Mouse (Mus musculus) CD4-positive, CD25-positive, alpha-beta regulatory T cell, adult 4 months (primary cell): Measurements from ENCODE around the gene Dlgap1. TPM values are rescaled to one million over a fixed set of nuclear protein-coding genes. Genes with fewer than 3 reads are reported as not detected.
"Not testable (repeated sequence)": the region's sequence is repeated elsewhere in the genome, so short reads cannot be mapped to it uniquely, and the experiment has no call there.

Source experiments
- ATAC-seq: one replicate; pipeline ENCODE4 v1.8.0; 2017
- polyA plus RNA-seq, 2 experiments: library from polyadenylated mRNA; unstranded; fragments of 100-300 nt; shearing (Covaris generic); gene quantifications; one replicate each; pipeline ENCODE4 v1.2.1; 2017

Dlgap1 gene
- polyA plus RNA-seq, 2 experiments from 2014 or later = 0.31 TPM; not detected in 1

DNA sequence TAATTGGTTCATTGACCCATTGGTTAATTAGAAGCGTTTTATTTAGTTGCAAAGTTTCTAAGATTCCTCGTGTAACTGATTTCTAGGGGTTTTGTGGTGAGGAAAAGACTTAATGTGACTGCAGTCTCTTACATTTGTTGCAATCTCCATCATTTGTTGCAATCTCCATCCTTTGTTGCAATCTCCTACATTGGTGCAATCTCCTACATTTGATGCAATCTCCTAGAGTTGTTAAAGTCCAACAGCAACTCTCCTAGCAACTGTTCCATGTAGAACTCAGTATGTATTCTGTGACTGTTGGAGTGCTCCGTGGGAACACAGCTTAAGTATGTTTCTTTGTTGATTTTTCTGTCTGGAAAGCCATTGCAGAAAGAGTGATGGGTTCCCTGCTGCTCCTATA lies 565.4 kb downstream of the Dlgap1 start:
- ATAC-seq = no peak

GRCm38 (mm10) chr17:70541816-70542215 lies 572.9 kb downstream of the Dlgap1 start:
- no peak for ATAC-seq

DNA sequence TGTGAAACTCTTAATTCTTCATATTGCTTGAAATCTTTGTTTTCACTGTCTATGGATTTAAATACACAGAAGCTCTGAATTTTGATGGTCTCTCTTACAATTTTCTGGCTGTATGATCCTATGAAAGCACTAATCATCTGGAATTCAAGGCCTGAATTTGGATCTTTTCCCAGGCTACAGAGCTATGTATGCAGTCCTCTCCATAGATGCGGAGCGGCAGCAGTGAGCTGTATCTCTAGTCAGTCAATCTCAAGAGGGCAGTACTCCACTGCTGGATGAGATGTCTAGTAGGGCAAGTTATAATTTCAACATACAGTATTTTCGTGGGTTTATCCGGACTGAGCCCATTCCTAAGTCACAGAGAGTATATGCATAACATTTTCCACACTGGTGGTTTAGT lies 581.9 kb downstream of the Dlgap1 start:
- ATAC-seq = no peak

DNA sequence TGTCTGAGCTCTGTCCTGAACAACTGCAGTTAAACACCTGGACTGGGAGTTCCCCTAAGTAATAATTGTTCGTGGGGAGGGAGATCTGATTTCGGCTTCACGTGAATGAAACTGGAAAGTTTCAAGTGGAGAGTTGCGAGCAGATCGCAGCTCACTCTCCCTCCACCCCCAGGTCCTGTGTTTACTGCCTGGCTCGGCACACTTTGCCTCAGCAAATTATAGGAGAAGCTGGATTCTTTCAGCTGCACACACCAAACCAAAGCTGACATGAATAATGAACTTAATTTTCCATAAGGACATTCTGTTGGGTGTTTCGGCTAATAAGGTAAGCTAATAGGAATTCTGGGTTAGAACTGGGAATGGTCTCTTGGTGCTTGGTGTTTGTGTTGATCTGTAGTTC lies 592.7 kb downstream of the Dlgap1 start:
- ATAC-seq = no peak

DNA sequence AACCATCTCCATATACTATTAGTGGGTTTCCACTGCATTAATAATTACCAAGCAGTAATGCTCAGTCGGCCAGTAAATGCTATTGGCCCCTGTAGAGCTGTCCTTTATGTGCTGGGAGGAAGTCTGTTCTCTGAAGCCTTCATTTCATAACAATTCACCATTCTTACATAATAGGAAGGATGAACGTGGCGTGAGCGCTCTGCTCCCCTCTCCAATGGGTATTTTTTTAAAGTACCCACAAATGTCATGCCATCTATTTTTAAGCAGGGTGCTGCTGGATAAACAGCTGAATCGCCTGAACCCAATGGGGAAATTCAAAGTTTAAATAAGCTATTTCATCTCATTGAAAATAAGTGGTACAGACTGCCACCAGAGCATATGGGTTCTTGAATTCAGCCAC lies 602.0 kb downstream of the Dlgap1 start:
- ATAC-seq = no peak

GRCm38 (mm10) chr17:70583042-70583441 lies 614.2 kb downstream of the Dlgap1 start:
- ATAC-seq = no peak

DNA sequence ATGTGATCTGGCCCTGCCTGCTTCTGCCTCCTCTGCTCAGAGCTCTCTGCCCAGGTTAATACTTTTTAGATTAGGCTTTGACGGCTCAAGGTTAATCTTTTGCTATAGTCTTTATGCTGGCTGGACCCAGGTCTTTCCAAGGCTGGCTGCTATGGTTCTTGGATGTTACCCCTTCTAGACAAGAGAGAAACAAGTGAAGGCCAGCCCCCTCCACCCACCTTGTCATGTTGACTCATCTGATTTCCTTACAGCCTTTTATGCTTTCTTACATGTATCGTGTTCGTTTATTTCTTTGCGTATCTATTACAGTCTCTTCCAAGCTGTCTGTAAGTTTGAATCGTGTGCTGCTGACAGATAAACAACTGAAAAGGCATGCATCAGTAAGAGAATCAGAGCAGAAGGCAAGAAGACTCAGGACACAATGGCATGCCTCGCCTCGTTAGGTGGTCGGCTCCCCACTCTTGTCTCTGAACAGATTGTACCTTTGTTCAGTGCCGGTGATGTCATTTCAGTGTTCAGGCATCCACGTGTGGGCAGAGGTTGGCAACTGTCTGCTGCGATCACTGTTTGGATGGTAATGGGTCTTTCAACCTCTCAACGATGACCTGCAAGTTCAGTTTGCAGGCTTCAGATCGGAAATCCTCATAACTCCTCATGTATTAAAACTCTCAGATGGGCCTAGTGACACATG lies 618.0 kb downstream of the Dlgap1 start:
- no peak for ATAC-seq

GRCm38 (mm10) chr17:70587975-70588630 lies 619.2 kb downstream of the Dlgap1 start:
- not testable (repeated sequence) for ATAC-seq

- ATAC-seq = no peak
These were observed 619.8 kb downstream of the Dlgap1 start for GRCm38 (mm10) chr17:70588691-70589090.

DNA sequence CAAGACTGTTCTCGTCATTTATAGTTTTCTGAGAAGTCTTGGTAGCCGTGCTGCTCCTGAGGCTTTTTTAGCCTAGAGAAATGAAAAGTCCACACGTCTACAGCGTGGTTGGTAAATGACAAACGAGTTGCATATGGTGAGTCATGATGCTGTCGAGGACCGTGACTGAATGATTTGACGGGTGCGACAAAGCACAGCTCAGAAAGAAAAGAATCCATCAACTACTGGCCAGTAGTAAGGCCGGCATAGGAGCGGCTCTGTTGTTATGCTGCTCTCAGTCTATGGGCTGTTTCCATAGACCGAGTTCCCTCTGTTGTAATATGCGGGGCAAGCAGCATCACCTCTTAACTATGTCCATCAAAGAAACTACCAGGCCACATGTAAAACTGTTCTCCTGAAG lies 620.3 kb downstream of the Dlgap1 start:
- no peak for ATAC-seq

GRCm38 (mm10) chr17:70590506-70590905 lies 621.6 kb downstream of the Dlgap1 start:
- no peak for ATAC-seq

- no peak for ATAC-seq
These were observed 625.4 kb downstream of the Dlgap1 start for GRCm38 (mm10) chr17:70594277-70594676.

GRCm38 (mm10) chr17:70596326-70596725 lies 627.5 kb downstream of the Dlgap1 start:
- no peak for ATAC-seq

GRCm38 (mm10) chr17:70600462-70600861 lies 631.6 kb downstream of the Dlgap1 start:
- no peak for ATAC-seq

- no peak for ATAC-seq
These were observed 633.2 kb downstream of the Dlgap1 start for GRCm38 (mm10) chr17:70602051-70602450.

DNA sequence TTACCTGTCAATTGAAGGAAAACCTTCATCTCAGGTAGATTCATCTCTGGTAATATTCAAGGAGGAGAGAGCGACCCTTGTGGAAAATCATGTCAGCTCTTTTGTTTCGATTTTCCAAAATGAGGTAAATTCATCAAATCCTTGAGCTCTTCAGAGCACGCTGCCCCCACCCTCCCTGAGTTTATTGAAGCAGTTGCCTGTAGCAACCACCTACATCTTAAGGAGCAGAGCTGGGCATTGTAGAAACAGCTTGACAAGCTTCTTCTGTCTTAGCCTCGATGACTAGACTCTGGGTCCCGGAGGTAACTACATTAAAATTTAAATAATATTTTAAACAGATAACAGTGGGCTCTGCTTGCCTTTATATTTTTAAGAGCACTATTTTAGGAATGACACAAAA lies 636.8 kb downstream of the Dlgap1 start:
- ATAC-seq = no peak

GRCm38 (mm10) chr17:70612171-70612570 lies 643.3 kb downstream of the Dlgap1 start:
- no peak for ATAC-seq

- no peak for ATAC-seq
These were observed 645.0 kb downstream of the Dlgap1 start for GRCm38 (mm10) chr17:70613897-70614296.

GRCm38 (mm10) chr17:70614407-70615060 lies 645.7 kb downstream of the Dlgap1 start:
- ATAC-seq = no peak

- no peak for ATAC-seq
These were observed 653.6 kb downstream of the Dlgap1 start for GRCm38 (mm10) chr17:70622493-70622892.

DNA sequence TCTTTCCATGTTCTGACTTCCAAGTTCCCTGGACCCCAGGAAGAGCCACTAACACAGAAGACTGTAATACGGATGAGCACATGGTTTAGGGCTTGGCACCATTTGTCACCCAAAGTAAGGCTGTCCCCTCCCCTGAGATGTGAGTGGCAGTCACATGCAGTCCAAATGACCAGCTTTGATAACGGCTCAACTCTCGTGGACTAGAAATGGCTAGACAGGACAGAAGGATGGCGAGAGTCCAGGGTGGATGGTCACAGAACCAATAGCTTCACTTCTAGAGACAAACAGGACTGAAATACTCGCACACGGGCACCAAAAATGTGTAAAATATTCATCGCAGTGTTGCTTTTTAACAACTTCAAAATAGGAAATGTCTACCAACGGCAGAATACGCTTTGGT lies 657.5 kb downstream of the Dlgap1 start:
- ATAC-seq = no peak

DNA sequence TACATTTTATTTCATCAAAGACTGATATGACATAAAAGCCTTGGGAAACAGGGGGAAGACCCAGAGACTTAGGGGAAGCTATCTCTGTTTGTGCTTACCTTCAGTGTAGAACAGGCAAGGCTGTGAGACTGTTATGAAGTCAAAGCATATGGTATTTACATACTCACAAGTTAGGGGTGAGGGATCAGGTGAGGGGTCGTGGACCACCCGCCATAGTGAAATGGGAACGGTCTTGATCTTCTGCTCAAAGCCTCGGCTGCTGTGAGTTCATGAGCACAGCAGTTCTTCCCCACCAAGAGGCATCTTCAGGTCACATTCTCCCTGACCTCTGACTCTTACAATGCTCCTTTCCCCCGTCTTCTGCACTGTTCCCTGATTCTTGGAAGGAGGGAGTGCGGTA lies 658.1 kb downstream of the Dlgap1 start:
- ATAC-seq = no peak

DNA sequence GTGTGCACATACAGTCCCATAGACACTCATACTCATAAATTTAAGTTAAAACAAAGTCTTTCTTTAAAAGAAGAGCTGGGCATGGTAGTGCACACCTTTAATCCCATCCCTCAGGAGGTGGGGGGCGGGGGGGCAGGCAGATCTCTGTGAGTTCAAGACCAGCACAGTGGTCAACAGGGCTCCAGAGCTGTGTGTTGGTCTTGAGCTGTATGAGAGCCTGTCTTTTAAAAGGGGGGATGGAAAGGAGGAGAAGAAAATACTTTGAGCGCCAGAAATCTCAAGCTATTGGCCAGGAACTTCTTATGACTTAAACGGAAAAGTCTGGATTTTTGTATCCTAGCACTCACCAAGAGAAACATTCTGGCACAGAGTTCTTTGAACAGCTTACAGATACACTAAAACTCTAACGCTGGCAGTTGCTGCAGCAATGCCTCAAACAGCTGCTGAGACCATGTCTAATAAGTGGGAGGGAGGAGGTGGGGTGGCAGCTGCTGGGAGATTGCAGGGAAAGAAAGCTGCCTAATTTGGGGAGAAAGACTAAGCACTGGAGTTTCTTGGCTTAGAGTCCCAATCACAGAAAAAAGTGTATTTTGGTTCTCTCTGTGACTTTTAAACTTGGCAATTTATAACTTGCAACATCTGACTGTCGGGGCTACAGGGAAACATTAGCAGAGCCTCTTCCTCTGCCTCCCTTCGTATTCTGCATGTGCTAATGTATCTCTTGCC lies 660.9 kb downstream of the Dlgap1 start:
- ATAC-seq = no peak
